Mouse (Mus musculus): ENCODE data around the gene Arhgap31.

DNA sequence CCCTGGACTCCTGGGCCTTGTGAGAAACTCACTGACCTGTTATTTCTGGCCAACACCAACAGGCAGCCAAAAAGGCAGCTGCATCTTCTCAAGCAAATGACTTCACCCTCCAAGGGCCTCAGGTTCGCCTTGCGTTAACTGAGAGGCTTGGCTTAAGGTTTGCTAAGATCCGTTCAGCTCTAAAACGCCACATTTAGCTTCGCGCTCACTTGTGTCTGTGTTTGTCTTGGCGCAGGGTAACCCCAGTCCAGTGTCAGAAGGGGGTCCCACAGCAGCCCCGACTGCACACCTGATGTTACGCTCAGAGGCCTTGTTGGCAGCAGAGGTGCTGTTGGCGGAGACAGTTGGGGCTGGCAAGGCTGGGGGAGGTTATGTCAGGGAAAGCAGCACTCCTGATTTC is 23.3 kb downstream of the Arhgap31 start:
- TF ChIP-seq CTCF (IDR thresholded peaks at IDR 0.05; ENCODE audit: low read depth) (no peak), EP300 (IDR thresholded peaks at IDR 0.05; ENCODE audit: low read depth) (no peak)

Measured in heart, postnatal 0 days (tissue).